Comparison of ENCODE assay signal across 22 mouse cellular contexts in genomic region chr15:95921072-95921471, GRCm38 (mm10).
DNase-seq lines count a peak whose midpoint lies in the region; ATAC-seq and TF ChIP-seq lines count a peak whose summit lies in the region.
"Had no signal": no experiment of that assay in that cellular context is flagged by ENCODE, and none has a peak within 500 bp of the region (broad histone marks: within the 10 kb centered on the region; RNA-seq: fewer than 3 reads in every experiment).

No protein-coding gene starts in this region.

- TF ChIP-seq POLR2A in MEL (IDR thresholded peaks at IDR 0.05; ENCODE audit: control insufficient read depth in 1 of 2, insufficient read depth in 1 of 2, low read depth in 1 of 2, low read length in 2 of 2, poor library complexity in 1 of 2): no peak
- TF ChIP-seq POLR2A in olfactory bulb, adult 2 months (IDR thresholded peaks at IDR 0.05; ENCODE audit: insufficient read depth, low read depth, low read length): no peak

- WGBS in olfactory bulb, adult 2 months: 81% methylated on average over 3 of the region's 3 CpGs
- 85% methylated on average over 3 of the region's 3 CpGs for WGBS in midbrain, embryonic 11.5 days

- no peak overlapping the region for H3K4me2 ChIP-seq in midbrain, embryonic 11.5 days
- H3K4me2 ChIP-seq: embryonic facial prominence, embryonic 13.5 days; embryonic facial prominence, embryonic 15.5 days; forebrain, embryonic 12.5 days had no signal

- no peak for TF ChIP-seq RAD21 in MEL (IDR thresholded peaks at IDR 0.05; ENCODE audit: low read depth, low read length)

- TF ChIP-seq EP300 in MEL (IDR thresholded peaks at IDR 0.05; ENCODE audit: low read depth in 1 of 2, low read length in 2 of 2): peak; percentile 55 to 74; a peak in 3 of 4 replicates

- H3K4me1 ChIP-seq in MEL (ENCODE audit: control insufficient read depth in 1 of 2, insufficient read depth in 2 of 2, low read length in 2 of 2): peaks cover 21 to 43% of the 10 kb centered on the region in 2 experiments
- peaks cover 19% of the 10 kb centered on the region for H3K4me1 ChIP-seq in olfactory bulb, adult 2 months (ENCODE audit: control insufficient read depth, insufficient read depth, low read length)
- no peaks in the 10 kb centered on the region for H3K4me1 ChIP-seq in midbrain, embryonic 11.5 days (ENCODE audit: control insufficient read depth, insufficient read depth, low read length)
- H3K4me1 ChIP-seq: forebrain, embryonic 10.5 days had no signal

- H3K9me3 ChIP-seq in MEL (replicated peaks; ENCODE audit: insufficient read depth, low read length): no peaks in the 10 kb centered on the region
- H3K9me3 ChIP-seq in midbrain, embryonic 11.5 days (ENCODE audit: control insufficient read depth, low read length): no peaks in the 10 kb centered on the region
- H3K9me3 ChIP-seq: embryonic facial prominence, embryonic 13.5 days; embryonic facial prominence, embryonic 15.5 days; forebrain, embryonic 10.5 days; forebrain, embryonic 12.5 days had no signal

- peaks cover 11 to 46% of the 10 kb centered on the region in 2 experiments for H3K36me3 ChIP-seq in MEL (ENCODE audit: control insufficient read depth in 1 of 2, insufficient read depth in 2 of 2, low read length in 2 of 2)
- no peaks in the 10 kb centered on the region; the same call in 1 of the 2 replicates for H3K36me3 ChIP-seq in midbrain, embryonic 11.5 days (ENCODE audit: control insufficient read depth, insufficient read depth, low read length)

- peak; percentile 80 for DNase-seq in MEL (ENCODE audit: low read depth, low spot score)
- DNase-seq in MEL-GATA-1-ER (ENCODE audit: extremely low read depth, low read depth): peak; percentile 40
- DNase-seq in midbrain, embryonic 11.5 days (ENCODE audit: low spot score, missing footprints): no peak
- no peak for DNase-seq in lung, postnatal 36 days
- DNase-seq: adrenal gland, adult 2 months; adrenal gland, postnatal 10 days; adrenal gland, postnatal 25 days; cerebellum, adult 11 months; cerebellum, adult 18-20 months; cerebellum, adult 8-10 months; cerebellum, adult 9-11 months; cerebellum, postnatal 14 days; cerebellum, postnatal 36 days; embryo, embryonic 11 days had no signal

- H3K27me3 ChIP-seq in MEL (ENCODE audit: control insufficient read depth in 1 of 2, insufficient read depth in 2 of 2, low read length in 2 of 2): no peaks in the 10 kb centered on the region
- H3K27me3 ChIP-seq in midbrain, embryonic 11.5 days (ENCODE audit: control insufficient read depth, insufficient read depth, low read length): no peaks in the 10 kb centered on the region
- H3K27me3 ChIP-seq: embryonic facial prominence, embryonic 13.5 days; embryonic facial prominence, embryonic 15.5 days; forebrain, embryonic 12.5 days had no signal

- TF ChIP-seq CTCF in MEL (IDR thresholded peaks at IDR 0.05 in 2 of 3, conservative IDR thresholded peaks at IDR 0.05 in 1 of 3; ENCODE audit: control insufficient read depth in 1 of 3, insufficient read depth in 1 of 3, low read depth in 2 of 3, low read length in 3 of 3, poor library complexity in 1 of 3, severe bottlenecking in 1 of 3): no peak
- TF ChIP-seq CTCF in olfactory bulb, adult 2 months (IDR thresholded peaks at IDR 0.05; ENCODE audit: insufficient read depth, low read depth, low read length): no peak

- ATAC-seq in midbrain, embryonic 11.5 days (ENCODE audit: low FRiP score): no peak
- ATAC-seq: forebrain, embryonic 14.5 days; forebrain, embryonic 16.5 days had no signal

- no peak overlapping the region for H3K9ac ChIP-seq in MEL (ENCODE audit: control insufficient read depth, low read depth, low read length, poor library complexity, severe bottlenecking)
- no peak overlapping the region for H3K9ac ChIP-seq in midbrain, embryonic 11.5 days (ENCODE audit: low read length)
- H3K9ac ChIP-seq: embryonic facial prominence, embryonic 13.5 days; embryonic facial prominence, embryonic 15.5 days; forebrain, embryonic 12.5 days had no signal

- H3K27ac ChIP-seq in MEL (ENCODE audit: control insufficient read depth, low read depth, low read length): peak overlapping the region; percentile 59
- H3K27ac ChIP-seq in olfactory bulb, adult 2 months (ENCODE audit: insufficient read depth, low read depth, low read length): peak overlapping the region; percentile 34; the same call in 1 of the 2 replicates
- H3K27ac ChIP-seq in midbrain, embryonic 11.5 days (ENCODE audit: low read depth, low read length): no peak overlapping the region
- H3K27ac ChIP-seq: embryonic facial prominence, embryonic 15.5 days; forebrain, embryonic 10.5 days; forebrain, embryonic 12.5 days had no signal

- no peaks in the 10 kb centered on the region for H3K79me2 ChIP-seq in MEL (ENCODE audit: control insufficient read depth, insufficient read depth, low read length, poor library complexity)

- no peak overlapping the region for H3K4me3 ChIP-seq in MEL (ENCODE audit: control insufficient read depth in 1 of 2, insufficient read depth in 1 of 2, low read depth in 2 of 2, low read length in 2 of 2)
- no peak overlapping the region for H3K4me3 ChIP-seq in olfactory bulb, adult 2 months (ENCODE audit: insufficient read depth, low read depth, low read length)
- no peak overlapping the region for H3K4me3 ChIP-seq in midbrain, embryonic 11.5 days (ENCODE audit: low read depth, low read length)
- H3K4me3 ChIP-seq: embryonic facial prominence, embryonic 13.5 days; embryonic facial prominence, embryonic 15.5 days; erythroblast, embryonic 14.5 days; forebrain, embryonic 10.5 days; forebrain, embryonic 12.5 days had no signal

TF ChIP-seq in MEL, 35 proteins besides CTCF, POLR2A, EP300 and RAD21:
- TF ChIP-seq TCF12 (IDR thresholded peaks at IDR 0.05; ENCODE audit: low read depth, low read length) (peak; percentile 42), TAL1 (IDR thresholded peaks at IDR 0.05; ENCODE audit: low read length) (no peak), SMC3 (IDR thresholded peaks at IDR 0.05; ENCODE audit: low read depth, low read length) (no peak), ZKSCAN1 (IDR thresholded peaks at IDR 0.05; ENCODE audit: low read depth, low read length) (no peak), ZMIZ1 (IDR thresholded peaks at IDR 0.05; ENCODE audit: low read depth, low read length) (no peak), USF1 (IDR thresholded peaks at IDR 0.05; ENCODE audit: low read depth, low read length) (no peak), ELF1 (IDR thresholded peaks at IDR 0.05; ENCODE audit: low read depth, low read length) (no peak), E2F4 (IDR thresholded peaks at IDR 0.05; ENCODE audit: borderline replicate concordance, low read depth, low read length) (no peak), TBP (IDR thresholded peaks at IDR 0.05; ENCODE audit: low read depth, low read length) (no peak), CHD1 (IDR thresholded peaks at IDR 0.05; ENCODE audit: low read depth, low read length) (no peak), MXI1 (IDR thresholded peaks at IDR 0.05; ENCODE audit: low read depth, low read length) (no peak; the same call in 1 of the 2 replicates), USF2 (IDR thresholded peaks at IDR 0.05; ENCODE audit: borderline replicate concordance in 1 of 2, insufficient read depth in 1 of 2, low read depth in 1 of 2, low read length in 2 of 2) (no peak), MYB (IDR thresholded peaks at IDR 0.05; ENCODE audit: low read depth, low read length) (no peak), HCFC1 (IDR thresholded peaks at IDR 0.05; ENCODE audit: low read depth, low read length) (no peak), NELFE (IDR thresholded peaks at IDR 0.05; ENCODE audit: low read depth, low read length) (no peak), UBTF (IDR thresholded peaks at IDR 0.05; ENCODE audit: borderline replicate concordance, insufficient read depth, low read depth, low read length) (no peak), MYC (IDR thresholded peaks at IDR 0.05; ENCODE audit: low read depth, low read length) (no peak), GATA1 (IDR thresholded peaks at IDR 0.05; ENCODE audit: low read depth, low read length) (peak; percentile 36; the same call in 1 of the 2 replicates), MEF2A (IDR thresholded peaks at IDR 0.05; ENCODE audit: extremely low read depth, insufficient replicate concordance, low read depth, low read length, poor library complexity, severe bottlenecking) (no peak), ZNF384 (IDR thresholded peaks at IDR 0.05; ENCODE audit: low read depth, low read length) (no peak), SIN3A (IDR thresholded peaks at IDR 0.05; ENCODE audit: low read length) (peak; percentile 34; the same call in 1 of the 2 replicates), MAFK (IDR thresholded peaks at IDR 0.05; ENCODE audit: borderline replicate concordance, low read depth, low read length) (no peak), POLR2AphosphoS5 (IDR thresholded peaks at IDR 0.05; ENCODE audit: borderline replicate concordance, low read depth, low read length) (no peak), POLR2AphosphoS2 (IDR thresholded peaks at IDR 0.05; ENCODE audit: low read length) (no peak), ETS1 (IDR thresholded peaks at IDR 0.05; ENCODE audit: low read depth, low read length) (peak; percentile 73; the same call in 1 of the 2 replicates), MAX (IDR thresholded peaks at IDR 0.05; ENCODE audit: low read length) (no peak), ZC3H11A (IDR thresholded peaks at IDR 0.05; ENCODE audit: low read depth, low read length) (no peak), JUND (IDR thresholded peaks at IDR 0.05; ENCODE audit: low read depth, low read length) (no peak), GABPA (IDR thresholded peaks at IDR 0.05; ENCODE audit: low read depth, low read length) (no peak), MAZ (IDR thresholded peaks at IDR 0.05; ENCODE audit: low read depth, low read length) (no peak), NRF1 (IDR thresholded peaks at IDR 0.05; ENCODE audit: insufficient read depth, low read depth, low read length, poor library complexity, severe bottlenecking) (no peak), RCOR1 (IDR thresholded peaks at IDR 0.05; ENCODE audit: low read depth, low read length) (no peak), CHD2 (IDR thresholded peaks at IDR 0.05; ENCODE audit: low read length) (no peak), BHLHE40 (IDR thresholded peaks at IDR 0.05; ENCODE audit: borderline replicate concordance, low read depth, low read length) (no peak), KAT2A (conservative IDR thresholded peaks at IDR 0.05; ENCODE audit: low read depth, low read length) (no peak)

Comparison
In these comparisons a context has a peak if more than half of its experiments do, and no peak if none do; other contexts are left out.
1. DNase-seq: peak in MEL (single experiment) and MEL-GATA-1-ER (single experiment); none in midbrain, embryonic 11.5 days (single experiment) and lung, postnatal 36 days (single experiment).